Comparison of ENCODE assay signal across 12 mouse cellular contexts in the genomic region with DNA sequence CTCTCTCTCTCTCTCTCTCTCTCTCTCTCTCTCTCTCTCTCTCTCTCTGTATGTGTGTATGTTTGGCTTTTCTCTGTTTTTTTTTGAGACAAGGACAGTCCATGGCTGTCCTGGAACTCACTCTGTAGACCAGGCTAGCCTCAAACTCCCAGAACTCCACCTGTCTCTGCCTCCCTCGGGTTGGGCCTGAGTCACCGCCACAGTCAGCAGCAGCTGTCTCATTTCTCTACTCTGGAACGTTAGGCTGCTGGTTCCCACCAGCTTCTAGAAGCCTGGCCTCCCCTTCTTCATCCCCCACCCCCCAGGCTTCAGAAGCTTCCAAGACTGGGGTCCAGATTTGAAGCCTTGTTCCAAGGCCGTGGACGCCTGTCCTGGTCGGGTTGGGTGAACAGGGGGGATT. TPM values are rescaled to one million over a fixed set of nuclear protein-coding genes. Genes with fewer than 3 reads are reported as not detected.
A peak's percentile ranks its signal among the peaks of the same experiment; 100 is the strongest.
DNase-seq lines count a peak whose midpoint lies in the region; ATAC-seq and TF ChIP-seq lines count a peak whose summit lies in the region.
"Had no signal": no experiment of that assay in that cellular context is flagged by ENCODE, and none has a peak within 500 bp of the region (broad histone marks: within the 10 kb centered on the region; RNA-seq: fewer than 3 reads in every experiment).

No protein-coding gene starts in this region.

- no peak overlapping the region for H3K27ac ChIP-seq in forebrain, postnatal 0 days (ENCODE audit: low read depth, low read length)
- H3K27ac ChIP-seq in forebrain, embryonic 16.5 days (ENCODE audit: low read length) = no peak overlapping the region
- peak overlapping the region; percentile 87 for H3K27ac ChIP-seq in midbrain, embryonic 10.5 days (replicated peaks)
- no peak overlapping the region for H3K27ac ChIP-seq in midbrain, postnatal 0 days (ENCODE audit: low read depth, low read length)
- H3K27ac ChIP-seq in liver, embryonic 13.5 days = no peak overlapping the region
- H3K27ac ChIP-seq in stomach, embryonic 16.5 days (ENCODE audit: low read length) = peak overlapping the region; percentile 57; the same call in 1 of the 2 replicates

- 61% methylated on average over 6 of the region's 6 CpGs for WGBS in forebrain, postnatal 0 days
- WGBS in forebrain, embryonic 16.5 days = 64% methylated on average over 6 of the region's 6 CpGs
- 75% methylated on average over 6 of the region's 6 CpGs for whole genome bisulfite sequencing in midbrain, embryonic 10.5 days
- 71% methylated on average over 6 of the region's 6 CpGs for WGBS in midbrain, postnatal 0 days
- WGBS in liver, embryonic 13.5 days (ENCODE audit: insufficient replicate concordance) = 49% methylated on average over 6 of the region's 6 CpGs
- 43% methylated on average over 6 of the region's 6 CpGs for WGBS in stomach, embryonic 16.5 days

- H3K4me2 ChIP-seq in forebrain, postnatal 0 days (ENCODE audit: low read depth) = 0 out of 2 replicates have a peak overlapping the region, but pooled peaks have one; percentile 33
- H3K4me2 ChIP-seq in forebrain, embryonic 16.5 days (ENCODE audit: low read length) = no peak overlapping the region
- no peak overlapping the region; the same call in 1 of the 2 replicates for H3K4me2 ChIP-seq in midbrain, postnatal 0 days (ENCODE audit: low read depth, low read length, poor library complexity, severe bottlenecking)
- H3K4me2 ChIP-seq in liver, embryonic 13.5 days = peak overlapping the region; percentile 30; the same call in 1 of the 2 replicates
- no peak overlapping the region for H3K4me2 ChIP-seq in stomach, embryonic 16.5 days (ENCODE audit: low read depth, low read length)

- H3K27me3 ChIP-seq in forebrain, postnatal 0 days (ENCODE audit: insufficient read depth, low read length) = no peaks in the 10 kb centered on the region
- no peaks in the 10 kb centered on the region for H3K27me3 ChIP-seq in forebrain, embryonic 16.5 days (replicated peaks; ENCODE audit: control insufficient read depth, insufficient read depth, low read length)
- no peaks in the 10 kb centered on the region for H3K27me3 ChIP-seq in midbrain, embryonic 10.5 days (ENCODE audit: low read depth, poor library complexity, severe bottlenecking)
- H3K27me3 ChIP-seq in midbrain, postnatal 0 days (ENCODE audit: insufficient read depth, low read length) = no peaks in the 10 kb centered on the region
- no peaks in the 10 kb centered on the region for H3K27me3 ChIP-seq in liver, embryonic 13.5 days
- no peaks in the 10 kb centered on the region for H3K27me3 ChIP-seq in stomach, embryonic 16.5 days (ENCODE audit: control insufficient read depth, insufficient read depth, low read length)
- H3K27me3 ChIP-seq: Patski had no signal

- no peak for ATAC-seq in forebrain, postnatal 0 days
- no peak for ATAC-seq in forebrain, embryonic 16.5 days
- no peak for ATAC-seq in midbrain, postnatal 0 days (ENCODE audit: low FRiP score)
- ATAC-seq in liver, embryonic 13.5 days (ENCODE audit: low read depth) = no peak
- no peak for ATAC-seq in stomach, embryonic 16.5 days (ENCODE audit: insufficient read depth, low FRiP score)

- DNase-seq in forebrain, postnatal 0 days = no peak
- DNase-seq in midbrain, embryonic 10.5 days (ENCODE audit: low spot score) = no peak
- no peak for DNase-seq in midbrain, postnatal 0 days (ENCODE audit: low spot score)
- DNase-seq in liver, embryonic 13.5 days = no peak
- DNase-seq in gastrocnemius, adult 18-20 months (ENCODE audit: low spot score) = no peak
- no peak for DNase-seq in embryo, embryonic 9.5 days (ENCODE audit: extremely low spot score)

- H3K4me1 ChIP-seq in forebrain, postnatal 0 days (ENCODE audit: insufficient read depth) = no peaks in the 10 kb centered on the region; the same call in 1 of the 2 replicates
- peaks cover 8% of the 10 kb centered on the region for H3K4me1 ChIP-seq in forebrain, embryonic 16.5 days (replicated peaks; ENCODE audit: control insufficient read depth, insufficient read depth, low read length)
- peaks cover 29% of the 10 kb centered on the region for H3K4me1 ChIP-seq in midbrain, embryonic 10.5 days
- H3K4me1 ChIP-seq in midbrain, postnatal 0 days (ENCODE audit: insufficient read depth, low read length) = 0 out of 2 replicates have a peak, but pooled peaks cover 3% of the 10 kb centered on the region
- peaks cover 37% of the 10 kb centered on the region for H3K4me1 ChIP-seq in liver, embryonic 13.5 days (replicated peaks)
- peaks cover 27% of the 10 kb centered on the region for H3K4me1 ChIP-seq in stomach, embryonic 16.5 days (ENCODE audit: control insufficient read depth, insufficient read depth, low read length)

- H3K4me3 ChIP-seq in forebrain, postnatal 0 days (ENCODE audit: low read depth, low read length) = no peak overlapping the region
- no peak overlapping the region for H3K4me3 ChIP-seq in forebrain, embryonic 16.5 days (replicated peaks; ENCODE audit: low read length)
- H3K4me3 ChIP-seq in midbrain, embryonic 10.5 days = peak overlapping the region; percentile 36
- no peak overlapping the region for H3K4me3 ChIP-seq in midbrain, postnatal 0 days (ENCODE audit: low read depth, low read length)
- no peak overlapping the region for H3K4me3 ChIP-seq in liver, embryonic 13.5 days (replicated peaks)
- H3K4me3 ChIP-seq in stomach, embryonic 16.5 days (replicated peaks; ENCODE audit: low read length) = no peak overlapping the region

- H3K9ac ChIP-seq in forebrain, postnatal 0 days = no peak overlapping the region; the same call in 1 of the 2 replicates
- H3K9ac ChIP-seq in forebrain, embryonic 16.5 days (replicated peaks; ENCODE audit: low read depth, low read length) = no peak overlapping the region
- no peak overlapping the region for H3K9ac ChIP-seq in midbrain, postnatal 0 days (replicated peaks; ENCODE audit: low read length, poor library complexity, severe bottlenecking)
- H3K9ac ChIP-seq in liver, embryonic 13.5 days = no peak overlapping the region
- H3K9ac ChIP-seq in stomach, embryonic 16.5 days (ENCODE audit: low read length) = no peak overlapping the region

- TF ChIP-seq CTCF in forebrain, postnatal 0 days (IDR thresholded peaks at IDR 0.05; ENCODE audit: low read depth) = no peak
- no peak for TF ChIP-seq CTCF in midbrain, postnatal 0 days (IDR thresholded peaks at IDR 0.05)

- H3K9me3 ChIP-seq in forebrain, postnatal 0 days (ENCODE audit: low read length) = no peaks in the 10 kb centered on the region
- H3K9me3 ChIP-seq in forebrain, embryonic 16.5 days (ENCODE audit: control insufficient read depth, low read length) = no peaks in the 10 kb centered on the region
- no peaks in the 10 kb centered on the region for H3K9me3 ChIP-seq in midbrain, embryonic 10.5 days (replicated peaks)
- H3K9me3 ChIP-seq in midbrain, postnatal 0 days (ENCODE audit: low read length) = no peaks in the 10 kb centered on the region
- H3K9me3 ChIP-seq in liver, embryonic 13.5 days (replicated peaks) = no peaks in the 10 kb centered on the region
- H3K9me3 ChIP-seq in stomach, embryonic 16.5 days (replicated peaks; ENCODE audit: control insufficient read depth, low read length) = no peaks in the 10 kb centered on the region

- no peaks in the 10 kb centered on the region for H3K36me3 ChIP-seq in forebrain, postnatal 0 days (ENCODE audit: insufficient read depth)
- H3K36me3 ChIP-seq in forebrain, embryonic 16.5 days (ENCODE audit: control insufficient read depth, insufficient read depth) = no peaks in the 10 kb centered on the region
- H3K36me3 ChIP-seq in midbrain, embryonic 10.5 days = no peaks in the 10 kb centered on the region
- no peaks in the 10 kb centered on the region for H3K36me3 ChIP-seq in midbrain, postnatal 0 days (ENCODE audit: insufficient read depth, low read length)
- peaks cover 60% of the 10 kb centered on the region for H3K36me3 ChIP-seq in liver, embryonic 13.5 days
- no peaks in the 10 kb centered on the region for H3K36me3 ChIP-seq in stomach, embryonic 16.5 days (ENCODE audit: control insufficient read depth, insufficient read depth, low read length)

RNA-seq across cellular contexts. Expression of a gene that starts 3.6 kb away (rescaled TPM):
- total RNA-seq in forebrain, postnatal 0 days (2014; rRNA removed) = not detected in 2 replicates
- not detected in 2 replicates for polyA plus RNA-seq in forebrain, postnatal 0 days (2015; fragmentation: Nextera tagmentation; extraction: Ambion mirVana)
- not detected in 2 replicates for polyA plus RNA-seq in forebrain, embryonic 16.5 days (2015; fragmentation: Nextera tagmentation; extraction: Ambion mirVana)
- polyA plus RNA-seq in midbrain, embryonic 10.5 days (2016; fragmentation: Nextera tagmentation; extraction: Ambion mirVana) = not detected in 2 replicates
- total RNA-seq in midbrain, postnatal 0 days (2014; rRNA removed) = not detected in 2 replicates
- polyA plus RNA-seq in midbrain, postnatal 0 days (2015; fragmentation: Nextera tagmentation; extraction: Ambion mirVana) = not detected in 2 replicates
- polyA plus RNA-seq in liver, embryonic 13.5 days (2015; fragmentation: Nextera tagmentation; extraction: Ambion mirVana) = not detected in 2 replicates
- polyA plus RNA-seq in stomach, embryonic 16.5 days (2015; fragmentation: Nextera tagmentation; extraction: Ambion mirVana) = not detected in 2 replicates
- total RNA-seq in gastrocnemius, adult 18-20 months (2021) = not detected
- total RNA-seq: left cerebral cortex, postnatal 14 days had no signal
- polyA plus RNA-seq: heart, postnatal 0 days; Patski; stomach, embryonic 14.5 days had no signal

RNA-seq across cellular contexts. Expression of a gene that starts 25.6 kb away (rescaled TPM):
- total RNA-seq in forebrain, postnatal 0 days (2014; rRNA removed) = 12.4 and 18.1 TPM in 2 replicates
- 13.7 and 15.3 TPM in 2 replicates for polyA plus RNA-seq in forebrain, postnatal 0 days (2015; fragmentation: Nextera tagmentation; extraction: Ambion mirVana)
- 31.9 and 34.2 TPM in 2 replicates for polyA plus RNA-seq in forebrain, embryonic 16.5 days (2015; fragmentation: Nextera tagmentation; extraction: Ambion mirVana)
- 97.3 and 110 TPM in 2 replicates for polyA plus RNA-seq in midbrain, embryonic 10.5 days (2016; fragmentation: Nextera tagmentation; extraction: Ambion mirVana)
- total RNA-seq in midbrain, postnatal 0 days (2014; rRNA removed) = 17.8 and 21.6 TPM in 2 replicates
- polyA plus RNA-seq in midbrain, postnatal 0 days (2015; fragmentation: Nextera tagmentation; extraction: Ambion mirVana) = 16.7 and 16.9 TPM in 2 replicates
- polyA plus RNA-seq in liver, embryonic 13.5 days (2015; fragmentation: Nextera tagmentation; extraction: Ambion mirVana) = 62.2 and 69.8 TPM in 2 replicates
- 49.6 and 50.4 TPM in 2 replicates for polyA plus RNA-seq in stomach, embryonic 16.5 days (2015; fragmentation: Nextera tagmentation; extraction: Ambion mirVana)
- total RNA-seq in gastrocnemius, adult 18-20 months (2021) = 1 to 10 TPM; 6.2 to 8.7 TPM

RNA-seq across cellular contexts. Expression of a gene that starts 26.1 kb away (rescaled TPM):
- total RNA-seq in forebrain, postnatal 0 days (2014; rRNA removed) = 5.5 and 7.7 TPM in 2 replicates
- polyA plus RNA-seq in forebrain, postnatal 0 days (2015; fragmentation: Nextera tagmentation; extraction: Ambion mirVana) = 3.0 and 3.3 TPM in 2 replicates
- polyA plus RNA-seq in forebrain, embryonic 16.5 days (2015; fragmentation: Nextera tagmentation; extraction: Ambion mirVana) = 1.3 and 2.2 TPM in 2 replicates
- polyA plus RNA-seq in midbrain, embryonic 10.5 days (2016; fragmentation: Nextera tagmentation; extraction: Ambion mirVana) = 4.1 and 4.3 TPM in 2 replicates
- total RNA-seq in midbrain, postnatal 0 days (2014; rRNA removed) = 7.9 and 13.2 TPM in 2 replicates
- polyA plus RNA-seq in midbrain, postnatal 0 days (2015; fragmentation: Nextera tagmentation; extraction: Ambion mirVana) = 3.3 and 3.9 TPM in 2 replicates
- polyA plus RNA-seq in liver, embryonic 13.5 days (2015; fragmentation: Nextera tagmentation; extraction: Ambion mirVana) = 21.9 and 26.3 TPM in 2 replicates
- 22.0 and 22.7 TPM in 2 replicates for polyA plus RNA-seq in stomach, embryonic 16.5 days (2015; fragmentation: Nextera tagmentation; extraction: Ambion mirVana)
- total RNA-seq in gastrocnemius, adult 18-20 months (2021) = 10 to 100 TPM; 89.8 to 91.1 TPM

RNA-seq across cellular contexts. Expression of a gene that starts 56.8 kb away (rescaled TPM):
- total RNA-seq in forebrain, postnatal 0 days (2014; rRNA removed) = 15.8 and 23.7 TPM in 2 replicates
- polyA plus RNA-seq in forebrain, postnatal 0 days (2015; fragmentation: Nextera tagmentation; extraction: Ambion mirVana) = 24.7 and 27.7 TPM in 2 replicates
- polyA plus RNA-seq in forebrain, embryonic 16.5 days (2015; fragmentation: Nextera tagmentation; extraction: Ambion mirVana) = 22.6 and 30.3 TPM in 2 replicates
- polyA plus RNA-seq in midbrain, embryonic 10.5 days (2016; fragmentation: Nextera tagmentation; extraction: Ambion mirVana) = 35.0 and 35.8 TPM in 2 replicates
- 27.8 and 36.3 TPM in 2 replicates for total RNA-seq in midbrain, postnatal 0 days (2014; rRNA removed)
- polyA plus RNA-seq in midbrain, postnatal 0 days (2015; fragmentation: Nextera tagmentation; extraction: Ambion mirVana) = 34.6 and 34.8 TPM in 2 replicates
- polyA plus RNA-seq in liver, embryonic 13.5 days (2015; fragmentation: Nextera tagmentation; extraction: Ambion mirVana) = 11.6 and 13.9 TPM in 2 replicates
- polyA plus RNA-seq in stomach, embryonic 16.5 days (2015; fragmentation: Nextera tagmentation; extraction: Ambion mirVana) = 27.5 and 29.2 TPM in 2 replicates
- total RNA-seq in gastrocnemius, adult 18-20 months (2021) = 10 to 100 TPM; 18.4 to 20.5 TPM

Comparison
In these comparisons a context has a peak if more than half of its experiments do, and no peak if none do; other contexts are left out.
1. H3K27ac ChIP-seq: peak in midbrain, embryonic 10.5 days (single experiment) and stomach, embryonic 16.5 days (single experiment); none in forebrain, postnatal 0 days (single experiment), forebrain, embryonic 16.5 days (single experiment), midbrain, postnatal 0 days (single experiment) and liver, embryonic 13.5 days (single experiment).
2. H3K4me2 ChIP-seq: peak in forebrain, postnatal 0 days (single experiment) and liver, embryonic 13.5 days (single experiment); none in forebrain, embryonic 16.5 days (single experiment), midbrain, postnatal 0 days (single experiment) and stomach, embryonic 16.5 days (single experiment).